Mouse (Mus musculus) cerebellum, adult 8-10 months (tissue): ENCODE data around the gene Bfsp2.

Experiments
- DNase-seq: peaks from one replicate; pipeline ENCODE4 v3.0.0; 2022

The Bfsp2 gene

GRCm38 (mm10) chr9:103378686-103379085, 101.5 kb downstream of the Bfsp2 start:
- no peak for DNase-seq

GRCm38 (mm10) chr9:103376346-103377320, 103.6 kb downstream of the Bfsp2 start:
- no peak for DNase-seq
